Comparison of ENCODE assay signal across 8 mouse cellular contexts in the genomic region with DNA sequence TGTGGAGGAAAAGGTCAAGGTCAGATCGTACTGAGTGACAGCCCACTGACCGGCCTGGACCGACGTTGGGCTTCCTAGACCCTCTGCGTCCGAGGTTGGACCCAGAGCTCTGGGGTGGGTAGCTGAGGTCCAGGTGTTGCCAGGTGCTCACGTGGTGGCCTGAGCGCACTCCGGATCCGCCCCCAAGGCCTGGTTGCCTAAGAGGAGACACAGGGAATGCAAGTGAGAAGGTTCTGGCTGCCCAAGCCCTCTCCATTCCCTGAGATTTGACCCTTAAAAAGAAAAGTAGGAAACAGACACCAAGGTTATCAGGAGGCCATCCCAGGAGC. TPM values are rescaled to one million over a fixed set of nuclear protein-coding genes. Genes with fewer than 3 reads are reported as not detected.
DNase-seq lines count a peak whose midpoint lies in the region; ATAC-seq and TF ChIP-seq lines count a peak whose summit lies in the region.

No protein-coding gene starts in this region.

- H3K9ac ChIP-seq in lung, postnatal 0 days (replicated peaks; ENCODE audit: low read depth): peak overlapping the region; percentile 48

- no peak for DNase-seq in spleen, adult 2 months (ENCODE audit: low read depth in 1 of 2, low spot score in 2 of 2)
- DNase-seq in spleen, adult 12 weeks (ENCODE audit: low spot score): no peak
- DNase-seq in kidney, adult 2 months: peak; percentile 67
- peak; percentile 63 for DNase-seq in lung, postnatal 0 days (ENCODE audit: low spot score)
- DNase-seq in thymus, postnatal 25 days: peak; percentile 25
- no peak for DNase-seq in urinary bladder, postnatal 4 days (ENCODE audit: low spot score in 2 of 2)
- no peak for DNase-seq in left cerebral cortex, postnatal 14 days (ENCODE audit: low spot score in 2 of 2)

- H3K36me3 ChIP-seq in spleen, adult 2 months (ENCODE audit: control insufficient read depth, insufficient read depth, low read length): peaks cover 17% of the 10 kb centered on the region
- H3K36me3 ChIP-seq in kidney, adult 2 months (ENCODE audit: control insufficient read depth, insufficient read depth, low read length): no peaks in the 10 kb centered on the region
- peaks cover 12% of the 10 kb centered on the region; the same call in 1 of the 2 replicates for H3K36me3 ChIP-seq in lung, postnatal 0 days (ENCODE audit: insufficient read depth, low read length)

- H3K4me1 ChIP-seq in spleen, adult 2 months (ENCODE audit: control insufficient read depth, insufficient read depth, insufficient read length): peaks cover 6% of the 10 kb centered on the region; the same call in 1 of the 2 replicates
- peaks cover 5% of the 10 kb centered on the region; the same call in 1 of the 2 replicates for H3K4me1 ChIP-seq in embryonic fibroblast, embryonic 13.5 days (ENCODE audit: control insufficient read depth, insufficient read depth, low read length)
- H3K4me1 ChIP-seq in kidney, adult 2 months (ENCODE audit: control insufficient read depth, insufficient read depth, low read length): peaks cover 16% of the 10 kb centered on the region; the same call in 1 of the 2 replicates
- peaks cover 4% of the 10 kb centered on the region; the same call in 1 of the 2 replicates for H3K4me1 ChIP-seq in lung, postnatal 0 days (ENCODE audit: insufficient read depth, low read depth, low read length)

- H3K4me2 ChIP-seq in lung, postnatal 0 days (replicated peaks; ENCODE audit: low read depth, low read length): peak overlapping the region; percentile 90

- WGBS in spleen, adult 2 months: 1% methylated on average over 10 of the region's 10 CpGs
- WGBS in kidney, adult 2 months: under 1% methylated on average over 10 of the region's 10 CpGs
- 2% methylated on average over 10 of the region's 10 CpGs for WGBS in lung, postnatal 0 days

- no peak for TF ChIP-seq POLR2A in spleen, adult 2 months (IDR thresholded peaks at IDR 0.05; ENCODE audit: low read depth, low read length)
- no peak for TF ChIP-seq POLR2A in embryonic fibroblast, embryonic 13.5 days (IDR thresholded peaks at IDR 0.05; ENCODE audit: low read depth, low read length)
- no peak for TF ChIP-seq POLR2A in kidney, adult 2 months (IDR thresholded peaks at IDR 0.05; ENCODE audit: low read depth, low read length)

- H3K9me3 ChIP-seq in lung, postnatal 0 days (ENCODE audit: low read length): no peaks in the 10 kb centered on the region

- H3K4me3 ChIP-seq in spleen, adult 2 months (ENCODE audit: extremely low read depth, insufficient read depth, insufficient read length): peak overlapping the region; percentile 73
- H3K4me3 ChIP-seq in embryonic fibroblast, embryonic 13.5 days (ENCODE audit: insufficient read depth, low read length): peak overlapping the region; percentile 92
- H3K4me3 ChIP-seq in kidney, adult 2 months (ENCODE audit: insufficient read depth, low read depth, low read length): peak overlapping the region; percentile 71
- peak overlapping the region; percentile 77 for H3K4me3 ChIP-seq in lung, postnatal 0 days (ENCODE audit: low read depth, low read length)

- 0 out of 2 replicates have a peak overlapping the region, but pooled peaks have one; percentile 13 for H3K27ac ChIP-seq in spleen, adult 2 months (ENCODE audit: insufficient read depth, low read length)
- no peak overlapping the region for H3K27ac ChIP-seq in embryonic fibroblast, embryonic 13.5 days (ENCODE audit: insufficient read depth, low read length)
- H3K27ac ChIP-seq in kidney, adult 2 months (ENCODE audit: insufficient read depth, low read depth, low read length): peak overlapping the region; percentile 36
- H3K27ac ChIP-seq in lung, postnatal 0 days (ENCODE audit: low read length): peak overlapping the region; percentile 27; the same call in 1 of the 2 replicates

- no peak for TF ChIP-seq CTCF in spleen, adult 2 months (IDR thresholded peaks at IDR 0.05; ENCODE audit: extremely low read depth, insufficient read depth, insufficient read length, insufficient replicate concordance)
- no peak for TF ChIP-seq CTCF in embryonic fibroblast, embryonic 13.5 days (IDR thresholded peaks at IDR 0.05; ENCODE audit: borderline replicate concordance, insufficient read depth, low read length)
- no peak for TF ChIP-seq CTCF in kidney, adult 2 months (conservative IDR thresholded peaks at IDR 0.05; ENCODE audit: insufficient read depth, insufficient read length, low read depth, low read length)
- no peak for TF ChIP-seq CTCF in lung, postnatal 0 days (IDR thresholded peaks at IDR 0.05)

- H3K27me3 ChIP-seq in spleen, adult 2 months (ENCODE audit: control insufficient read depth, insufficient read depth, low read length): no peaks in the 10 kb centered on the region
- no peaks in the 10 kb centered on the region for H3K27me3 ChIP-seq in kidney, adult 2 months (replicated peaks; ENCODE audit: control insufficient read depth, insufficient read depth, low read length)
- no peaks in the 10 kb centered on the region for H3K27me3 ChIP-seq in lung, postnatal 0 days (replicated peaks; ENCODE audit: insufficient read depth, low read length)

- ATAC-seq in lung, postnatal 0 days: peak; percentile 45

- intact Hi-C loops in left cerebral cortex, postnatal 14 days (cut with DNase I): no loop called here

- no peak for TF ChIP-seq EP300 in lung, postnatal 0 days (IDR thresholded peaks at IDR 0.05)

RNA-seq across cellular contexts. Expression of gene Ppif, which starts 0.6 kb away (rescaled TPM):
- polyA plus RNA-seq in spleen, adult 2 months (2012; rRNA removed): 50.4 and 68.4 TPM in 2 replicates
- 11.3 and 11.6 TPM in 2 replicates for polyA plus RNA-seq in embryonic fibroblast, embryonic 13.5 days (2011; ENCODE audit: insufficient read length, low read depth, missing spikeins)
- 164 and 168 TPM in 2 replicates for polyA plus RNA-seq in kidney, adult 2 months (2012; rRNA removed)
- 11.2 and 13.8 TPM in 2 replicates for polyA plus RNA-seq in lung, postnatal 0 days (2015; fragmentation: Nextera tagmentation; extraction: Ambion mirVana)
- 10 to 100 TPM; 23.5 to 25.2 TPM for total RNA-seq in left cerebral cortex, postnatal 14 days (2021)

Comparison
In these comparisons a context has a peak if more than half of its experiments do, and no peak if none do; other contexts are left out.
1. DNase-seq: peak in kidney, adult 2 months (single experiment), lung, postnatal 0 days (single experiment) and thymus, postnatal 25 days (single experiment); none in spleen, adult 2 months (0 of 2), spleen, adult 12 weeks (single experiment), urinary bladder, postnatal 4 days (0 of 2) and left cerebral cortex, postnatal 14 days (0 of 2).
2. Peak in every context shown above with its lines, with median percentiles within 50 percentile points of each other: H3K4me3 ChIP-seq.